Mouse (Mus musculus): ENCODE data around the gene Kcnj6.

GRCm38 (mm10) chr16:94932702-94933101 is 64.8 kb downstream of the Kcnj6 start:
- TF ChIP-seq REST (IDR thresholded peaks at IDR 0.05; ENCODE audit: insufficient read depth, insufficient read length) (no peak), E2F4 (IDR thresholded peaks at IDR 0.05; ENCODE audit: insufficient read depth) (no peak), POLR2A (IDR thresholded peaks at IDR 0.05; ENCODE audit: insufficient read length, low read depth) (no peak), USF1 (IDR thresholded peaks at IDR 0.05; ENCODE audit: low read depth) (no peak), CEBPB (IDR thresholded peaks at IDR 0.05; ENCODE audit: insufficient read depth, poor library complexity, severe bottlenecking) (no peak), TCF12 (IDR thresholded peaks at IDR 0.05; ENCODE audit: insufficient read depth, poor library complexity, severe bottlenecking) (no peak), MAX (IDR thresholded peaks at IDR 0.05; ENCODE audit: low read depth) (no peak), MYOD1 (IDR thresholded peaks at IDR 0.05; ENCODE audit: control insufficient read depth in 1 of 3, insufficient read length in 2 of 3, low read depth in 2 of 3) (no peak), POLR2AphosphoS2 (IDR thresholded peaks at IDR 0.05; ENCODE audit: insufficient read length, low read depth) (no peak), MYOG (IDR thresholded peaks at IDR 0.05; ENCODE audit: control insufficient read depth in 1 of 3, insufficient read depth in 1 of 3, insufficient read length in 2 of 3, low read depth in 2 of 3) (no peak)

Data from myocyte (in vitro differentiated cells).